Mouse (Mus musculus): ENCODE results near the gene Hddc3. TPM values are rescaled to one million over a fixed set of nuclear protein-coding genes. Genes with fewer than 3 reads are reported as not detected.

Gene Hddc3
- 9.6 and 12.6 TPM in 2 replicates for total RNA-seq (2012; rRNA removed)
- 3.1 and 5.5 TPM in 2 replicates for total RNA-seq (2014; rRNA removed)
- 2.6 and 4.6 TPM in 2 replicates for polyA plus RNA-seq (2012; ENCODE audit: insufficient read length, low read depth)

DNA sequence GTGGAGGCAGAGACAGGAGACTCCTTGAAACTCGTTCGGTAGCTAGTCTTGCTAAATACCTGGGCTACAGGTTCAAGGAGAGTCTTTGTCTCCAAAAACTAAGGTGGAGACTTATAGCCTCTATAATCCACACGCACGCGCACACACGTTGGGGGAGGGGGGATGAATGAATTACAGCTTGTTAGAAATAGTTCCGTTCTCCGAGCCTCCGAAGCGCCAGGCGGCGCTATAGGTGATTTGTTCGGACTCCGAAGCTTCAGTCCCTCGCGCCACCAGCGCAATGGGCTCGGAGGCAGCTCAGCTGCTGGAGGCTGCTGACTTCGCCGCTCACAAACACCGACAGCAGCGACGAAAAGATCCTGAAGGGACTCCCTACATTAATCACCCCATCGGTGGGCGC lies at the start of gene Hddc3:
Gene Hddc3, plus strand, starts transcription at position 247 of the 400 bp plus-strand sequence.
- peaks cover 0 to 16% of the 10 kb centered on the region in 2 experiments for H3K36me3 ChIP-seq (replicated peaks in 1 of 2; ENCODE audit: control insufficient read depth in 1 of 2, insufficient read depth in 1 of 2, low read length in 1 of 2)
- peak within 1 kb of the TSS; percentile 63 for H3K9ac ChIP-seq (ENCODE audit: insufficient read depth, low read depth)
- peaks cover 15% of the 10 kb centered on the region for H3K27me3 ChIP-seq (replicated peaks)
- H3K27ac ChIP-seq (ENCODE audit: insufficient read depth, low read depth): peak within 1 kb of the TSS; percentile 2; the same call in 1 of the 2 replicates
- DNase-seq (ENCODE audit: extremely low read depth): peak; percentile 93
- dilution Hi-C loops (cut with MboI; ENCODE audit: extremely low pct_ligation_motif_present, extremely low pct_unique_long_range_greater_than_20kb, low sequenced_read_pairs): no loop called here
- H3K9me3 ChIP-seq (replicated peaks; ENCODE audit: low read length): peaks cover 6% of the 10 kb centered on the region
- H3K4me1 ChIP-seq (ENCODE audit: control insufficient read depth in 1 of 2, insufficient read depth in 2 of 2): peaks cover 16 to 53% of the 10 kb centered on the region in 2 experiments
- H3K4me3 ChIP-seq (replicated peaks in 1 of 3; ENCODE audit: low read depth in 2 of 3, low read length in 2 of 3, poor library complexity in 1 of 3): peak within 1 kb of the TSS; percentile 55 to 60 (median 55)
- no peaks in the 10 kb centered on the region for H3K79me2 ChIP-seq (replicated peaks; ENCODE audit: control insufficient read depth, extremely low read depth, insufficient read depth, poor library complexity, severe bottlenecking)
- in situ Hi-C loops (cut with MboI; ENCODE audit: low pct_ligation_motif_present, low pct_unique_long_range_greater_than_20kb, low sequenced_read_pairs): loop anchor here (5.0 kb wide), 1 partner anchor 34 kb away; no protein-coding TSS in a partner anchor
- TF ChIP-seq NELFE (IDR thresholded peaks at IDR 0.05; ENCODE audit: low read depth, low read length): peak; percentile 92
- peak; percentile 69 for TF ChIP-seq BHLHE40 (IDR thresholded peaks at IDR 0.05; ENCODE audit: low read depth, low read length)
- peak; percentile 76 for TF ChIP-seq ELF1 (IDR thresholded peaks at IDR 0.05; ENCODE audit: low read depth, low read length)
- TF ChIP-seq USF1 (IDR thresholded peaks at IDR 0.05; ENCODE audit: low read depth, low read length): no peak
- peak; percentile 86 for TF ChIP-seq POLR2A (IDR thresholded peaks at IDR 0.05; ENCODE audit: low read depth, low read length)
- TF ChIP-seq ZKSCAN1 (IDR thresholded peaks at IDR 0.05; ENCODE audit: borderline replicate concordance, low read depth, low read length): no peak
- TF ChIP-seq JUND (conservative IDR thresholded peaks at IDR 0.05; ENCODE audit: low read depth, low read length): no peak
- no peak for TF ChIP-seq CHD1 (IDR thresholded peaks at IDR 0.05; ENCODE audit: low read depth, low read length)
- TF ChIP-seq KAT2A (IDR thresholded peaks at IDR 0.05; ENCODE audit: insufficient replicate concordance, low read length): no peak
- peak; percentile 83 for TF ChIP-seq MYC (IDR thresholded peaks at IDR 0.05; ENCODE audit: low read depth, low read length)
- 0 out of 2 replicates have a peak, but pooled peaks have one; percentile 17 for TF ChIP-seq ETS1 (conservative IDR thresholded peaks at IDR 0.05; ENCODE audit: low read depth, low read length)
- peak; percentile 63; the same call in 1 of the 2 replicates for TF ChIP-seq TBP (conservative IDR thresholded peaks at IDR 0.05; ENCODE audit: low read depth, low read length)
- no peak for TF ChIP-seq RCOR1 (conservative IDR thresholded peaks at IDR 0.05; ENCODE audit: low read depth, low read length)
- TF ChIP-seq NRF1 (IDR thresholded peaks at IDR 0.05; ENCODE audit: low read depth, low read length): peak; percentile 84
- no peak for TF ChIP-seq MAFK (IDR thresholded peaks at IDR 0.05; ENCODE audit: insufficient replicate concordance, low read length)
- no peak for TF ChIP-seq PAX5 (IDR thresholded peaks at IDR 0.05; ENCODE audit: low read length)
- TF ChIP-seq ZC3H11A (IDR thresholded peaks at IDR 0.05; ENCODE audit: low read depth, low read length): no peak
- no peak for TF ChIP-seq MAZ (IDR thresholded peaks at IDR 0.05; ENCODE audit: low read depth, low read length)
- TF ChIP-seq CTCF (conservative IDR thresholded peaks at IDR 0.05 in 1 of 2, IDR thresholded peaks at IDR 0.05 in 1 of 2; ENCODE audit: low read depth in 2 of 2, low read length in 2 of 2): peak; percentile 66 to 89
- peak; percentile 72 for TF ChIP-seq HCFC1 (IDR thresholded peaks at IDR 0.05; ENCODE audit: low read depth, low read length)
- TF ChIP-seq SIN3A (IDR thresholded peaks at IDR 0.05; ENCODE audit: low read length): peak; percentile 89
- peak; percentile 37; the same call in 1 of the 2 replicates for TF ChIP-seq IRF4 (IDR thresholded peaks at IDR 0.05; ENCODE audit: low read depth, low read length)
- TF ChIP-seq UBTF (IDR thresholded peaks at IDR 0.05; ENCODE audit: low read depth, low read length): peak; percentile 52; the same call in 1 of the 2 replicates
- TF ChIP-seq GABPA (IDR thresholded peaks at IDR 0.05; ENCODE audit: insufficient replicate concordance, low read depth, low read length): no peak
- peak; percentile 82; the same call in 1 of the 2 replicates for TF ChIP-seq POLR2AphosphoS2 (IDR thresholded peaks at IDR 0.05; ENCODE audit: low read depth, low read length)
- peak; percentile 35; the same call in 1 of the 2 replicates for TF ChIP-seq SMC3 (IDR thresholded peaks at IDR 0.05; ENCODE audit: low read depth, low read length)
- TF ChIP-seq EP300 (IDR thresholded peaks at IDR 0.05; ENCODE audit: low read length): peak; percentile 7; the same call in 1 of the 2 replicates
- no peak for TF ChIP-seq E2F4 (IDR thresholded peaks at IDR 0.05; ENCODE audit: insufficient replicate concordance, low read depth, low read length)
- TF ChIP-seq USF2 (conservative IDR thresholded peaks at IDR 0.05; ENCODE audit: low read depth, low read length): no peak
- peak; percentile 82 for TF ChIP-seq CHD2 (IDR thresholded peaks at IDR 0.05; ENCODE audit: low read length)
- peak; percentile 74 for TF ChIP-seq MXI1 (IDR thresholded peaks at IDR 0.05; ENCODE audit: low read depth, low read length)
- TF ChIP-seq MAX (IDR thresholded peaks at IDR 0.05; ENCODE audit: low read length): peak; percentile 69; the same call in 1 of the 2 replicates
- peak; percentile 68; the same call in 1 of the 2 replicates for TF ChIP-seq ZMIZ1 (IDR thresholded peaks at IDR 0.05; ENCODE audit: low read depth, low read length)
- TF ChIP-seq RAD21 (IDR thresholded peaks at IDR 0.05; ENCODE audit: low read depth, low read length): no peak; the same call in 1 of the 2 replicates
- TF ChIP-seq TCF12 (IDR thresholded peaks at IDR 0.05; ENCODE audit: low read depth, low read length): peak; percentile 88
- 0 out of 2 replicates have a peak, but pooled peaks have one; percentile 18 for TF ChIP-seq MEF2A (IDR thresholded peaks at IDR 0.05; ENCODE audit: borderline replicate concordance, low read depth, low read length)
- no peak for TF ChIP-seq JUN (IDR thresholded peaks at IDR 0.05; ENCODE audit: insufficient read depth, low read depth, low read length)
- no peak for TF ChIP-seq ZNF384 (IDR thresholded peaks at IDR 0.05; ENCODE audit: low read depth, low read length)
- peak within 1 kb of the TSS; percentile 41; the same call in 1 of the 2 replicates for H3K4me2 ChIP-seq (ENCODE audit: insufficient read depth, low read depth, poor library complexity, severe bottlenecking)
